Mouse (Mus musculus) neural tube, embryonic 13.5 days (tissue): ENCODE results near the gene Swi5. TPM values are rescaled to one million over a fixed set of nuclear protein-coding genes. Genes with fewer than 3 reads are reported as not detected.

ENCODE experiments used
- ATAC-seq: fragments of 200-750 bp; cut with Nextera tagmentation; 2 replicates; pipeline ENCODE4 v1.8.0; 2017; ENCODE audit warnings: low read depth, mild to moderate bottlenecking, moderate TSS enrichment, moderate library complexity
- H3K27ac ChIP-seq: fragments of 300-500 bp; sonication (generic); replicated peaks from 2 replicates; pipeline ENCODE4 v1.5.1; 2015; ENCODE audit warnings: moderate library complexity, mild to moderate bottlenecking, inconsistent platforms
- H3K27me3 ChIP-seq: fragments of 300-500 bp; sonication (generic); 2 replicates; pipeline ENCODE4 v1.6.1; 2015; ENCODE audit warnings: mild to moderate bottlenecking, inconsistent platforms
- H3K36me3 ChIP-seq: fragments of 300-500 bp; sonication (generic); 2 replicates; pipeline ENCODE4 v1.6.1; 2015; ENCODE audit warnings: mild to moderate bottlenecking, inconsistent platforms
- H3K4me1 ChIP-seq: fragments of 300-500 bp; sonication (generic); replicated peaks from 2 replicates; pipeline ENCODE4 v1.6.1; 2015; ENCODE audit warnings: inconsistent platforms
- H3K4me2 ChIP-seq: fragments of 300-500 bp; sonication (generic); 2 replicates; pipeline ENCODE4 v1.6.1; 2015; ENCODE audit warnings: inconsistent platforms, mild to moderate bottlenecking, moderate library complexity
- H3K4me3 ChIP-seq: fragments of 300-500 bp; sonication (generic); 2 replicates; pipeline ENCODE4 v1.5.1; 2015; ENCODE audit warnings: mild to moderate bottlenecking, inconsistent platforms
- H3K9ac ChIP-seq: fragments of 300-500 bp; sonication (generic); 2 replicates; pipeline ENCODE4 v1.6.1; 2015; ENCODE audit warnings: moderate library complexity, mild to moderate bottlenecking, inconsistent platforms
- H3K9me3 ChIP-seq: fragments of 300-500 bp; sonication (generic); 2 replicates; pipeline ENCODE4 v1.6.1; 2016; ENCODE audit warnings: inconsistent platforms
- WGBS: fragments of 180-500 bp; shearing (Covaris S2); methylation state at CpG from one replicate; pipeline ENCODE4 v1.1.7; 2015; 5-methylcytosine and 5-hydroxymethylcytosine counted together
- microRNA-seq: library from miRNA; unstranded; fragments of <30 nt; microRNA quantifications from one replicate; pipeline ENCODE4, GENCODE M21; 2016
- polyA plus RNA-seq: library from polyadenylated mRNA; unstranded; fragments of >200 nt; fragmentation: Nextera tagmentation; extraction: Ambion mirVana; gene quantifications from 2 replicates; pipeline ENCODE4 v1.2.1, GENCODE M21; 2015

Swi5 gene
- polyA plus RNA-seq, 1 experiment from 2014 or later = 432 TPM

- WGBS = 35% methylated on average over 7 of the region's 7 CpGs
- no peaks in the 10 kb centered on the region for H3K9me3 ChIP-seq
- peak overlapping the region; percentile 66 for H3K4me3 ChIP-seq
- no peak for ATAC-seq
- peaks cover 30% of the 10 kb centered on the region for H3K4me1 ChIP-seq
- H3K9ac ChIP-seq = peak overlapping the region; percentile 83
- H3K27ac ChIP-seq = peak overlapping the region; percentile 74
- peak overlapping the region; percentile 93 for H3K4me2 ChIP-seq
- H3K27me3 ChIP-seq = no peaks in the 10 kb centered on the region
- H3K36me3 ChIP-seq = peaks cover 44% of the 10 kb centered on the region
Observed at GRCm38 (mm10) chr2:32235433-32235832, 52.4 kb downstream of the Swi5 start.

Small RNA genes within 50 kb of the gene (microRNA-seq; reads per million reads assigned to microRNA genes)
- gene Gm23363 (not detected), gene Mir199b (127 reads per million, percentile 59 among the genes with 10 or more reads in this experiment)

Other genes with a start within 250 kb of the Swi5 start
- gene Fam78a, start 203.2 kb downstream of the Swi5 start, polyA plus RNA-seq = 0.88 and 1.2 TPM in 2 replicates
- 22.6 and 24.1 TPM in 2 replicates for gene Plpp7, start 192.5 kb downstream of the Swi5 start, polyA plus RNA-seq
- 61.6 and 69.8 TPM in 2 replicates for gene Prrc2b, start 137.0 kb downstream of the Swi5 start, polyA plus RNA-seq
- 25.8 and 25.9 TPM in 2 replicates for gene Pomt1, start 51.5 kb downstream of the Swi5 start, polyA plus RNA-seq
- 68.3 and 75.5 TPM in 2 replicates for gene Uck1, start 27.9 kb downstream of the Swi5 start, polyA plus RNA-seq
- gene Golga2, start 691 bp downstream of the Swi5 start, polyA plus RNA-seq = 27.8 and 30.0 TPM in 2 replicates
- 49.9 and 51.1 TPM in 2 replicates for gene Ciz1, start 64.3 kb upstream of the Swi5 start, polyA plus RNA-seq
- gene Dnm1, start 65.3 kb upstream of the Swi5 start, polyA plus RNA-seq = 44.3 and 47.0 TPM in 2 replicates
- gene 1110008P14Rik, start 93.9 kb upstream of the Swi5 start, polyA plus RNA-seq = 101 and 135 TPM in 2 replicates
- 0.56 and 1.4 TPM in 2 replicates for gene Lcn2, start 100.2 kb upstream of the Swi5 start, polyA plus RNA-seq
- 44.3 and 46.0 TPM in 2 replicates for gene Ptges2, start 107.8 kb upstream of the Swi5 start, polyA plus RNA-seq
- gene Naif1, start 162.4 kb upstream of the Swi5 start, polyA plus RNA-seq = 5.1 and 5.6 TPM in 2 replicates
- 49.8 and 49.9 TPM in 2 replicates for gene Slc25a25, start 163.4 kb upstream of the Swi5 start, polyA plus RNA-seq
- 7.9 and 9.1 TPM in 2 replicates for gene Fam102a, start 247.3 kb upstream of the Swi5 start, polyA plus RNA-seq